Mouse (Mus musculus) thymus, postnatal 36 days (tissue): ENCODE measurements around the gene Snrpg.

ENCODE experiments used
- DNase-seq, 2 experiments: peaks; one replicate each; pipeline ENCODE4 v3.0.0; 2022; ENCODE audit warnings: mixed read lengths in 2 of 2

The Snrpg gene

DNA sequence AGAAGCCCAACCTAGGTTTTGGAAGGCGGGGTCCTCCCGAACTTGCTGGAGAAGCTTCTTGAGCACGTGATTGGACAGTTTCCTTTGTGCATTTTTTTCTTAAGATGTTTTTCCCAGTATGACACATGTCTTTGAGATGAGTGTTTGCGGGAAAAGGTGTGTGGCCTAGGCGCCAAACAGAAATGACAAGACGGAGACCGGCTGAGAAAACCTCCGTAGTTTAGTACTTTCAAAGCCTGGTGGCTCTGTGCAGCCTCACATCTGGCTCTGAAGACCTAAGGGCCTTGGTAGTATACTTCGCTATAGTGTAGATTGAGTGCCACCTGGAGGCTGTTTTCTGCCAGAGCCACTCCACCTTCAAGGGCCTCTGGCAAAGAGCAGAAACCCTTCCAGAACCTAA is 29.9 kb downstream of the Snrpg start:
- peak; percentile 78 to 81 for DNase-seq

DNA sequence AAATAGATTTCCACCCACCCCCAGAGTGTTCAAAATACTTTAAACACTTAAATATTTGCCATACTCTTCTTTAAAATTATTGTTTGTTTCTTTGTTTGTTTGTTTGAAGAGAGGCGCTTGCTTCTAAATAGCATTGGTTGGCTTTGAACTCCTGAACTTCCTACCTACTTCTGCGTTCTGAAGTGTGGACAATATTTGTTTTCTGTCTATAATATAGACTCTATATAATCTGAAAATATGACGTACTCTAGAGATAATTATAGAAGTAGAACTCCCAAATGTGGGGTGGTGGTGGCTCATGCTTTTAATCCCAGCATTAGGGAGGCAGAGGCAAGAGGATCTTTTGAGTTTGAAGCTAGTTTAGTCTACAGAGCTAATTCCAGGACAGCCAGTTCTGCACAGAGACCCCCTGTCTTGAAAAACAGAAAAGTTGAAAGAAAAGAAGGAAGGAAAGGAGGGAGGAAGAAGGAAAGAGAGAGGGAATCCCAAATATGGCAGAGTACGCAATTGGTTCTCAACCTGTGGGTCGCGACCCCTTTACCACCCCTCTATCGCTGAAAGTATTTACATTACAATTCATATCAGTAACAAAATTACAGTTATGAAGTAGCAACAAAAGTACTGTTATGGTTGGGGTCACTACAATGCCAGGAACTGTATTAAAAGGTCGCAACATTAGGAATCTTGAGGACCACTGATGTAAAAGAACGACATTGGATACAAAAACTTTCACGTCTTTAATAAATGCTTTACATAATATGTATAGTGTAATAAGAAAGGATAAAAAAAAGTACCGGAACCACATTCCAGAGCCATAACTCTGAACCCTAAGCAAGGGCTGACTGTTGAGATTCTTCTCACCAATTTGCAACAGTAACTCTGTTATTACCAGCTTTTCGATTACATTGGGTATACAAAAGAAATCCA is 31.8 kb downstream of the Snrpg start:
- no peak for DNase-seq

GRCm38 (mm10) chr6:86403728-86404099 is 32.6 kb downstream of the Snrpg start:
- peak in 1 of 2 experiments; percentile 82 for DNase-seq

DNA sequence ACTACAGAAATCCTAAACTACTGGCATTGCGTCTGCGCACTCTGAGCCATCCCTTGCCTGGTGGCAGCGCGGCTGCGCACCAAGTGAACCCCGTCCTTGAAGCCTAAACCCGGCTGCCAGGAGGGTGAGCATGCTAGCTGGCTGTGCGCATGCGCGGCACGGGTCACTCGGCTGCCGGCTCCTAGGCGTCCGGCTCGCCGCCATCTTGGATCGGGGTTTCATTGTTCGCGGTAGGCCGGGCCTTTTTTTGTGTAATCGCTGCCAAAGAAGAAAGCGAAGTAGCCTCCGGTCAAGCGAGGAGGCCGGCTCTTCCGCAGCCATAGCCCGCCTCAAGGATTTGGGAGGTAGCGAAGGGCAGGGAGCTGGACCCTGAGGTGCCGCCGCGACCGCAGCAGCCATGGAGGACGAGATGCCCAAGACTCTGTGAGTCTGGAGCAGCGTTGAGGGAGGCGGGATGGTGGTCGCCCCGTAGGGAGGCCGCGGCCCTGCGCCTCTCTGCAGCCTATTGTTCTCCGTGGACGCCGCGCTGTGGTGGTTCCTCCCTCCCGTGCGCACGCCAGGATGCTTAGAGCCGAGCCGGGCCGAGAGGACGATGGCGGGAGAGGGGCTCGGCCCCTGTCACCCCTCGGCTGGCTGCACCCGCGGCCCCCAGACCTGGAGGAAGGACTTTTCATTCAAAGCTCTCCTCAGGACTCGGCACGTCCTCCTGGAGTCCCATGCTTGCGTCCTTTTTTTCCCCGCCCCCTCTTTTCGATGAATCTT is 33.2 kb downstream of the Snrpg start, which contains the start of gene Tia1:
TSS of gene Tia1 (plus strand) at position 120 of the 762 bp plus-strand sequence.
- peak; percentile 94 to 98 for DNase-seq

GRCm38 (mm10) chr6:86404996-86405395 is 33.9 kb downstream of the Snrpg start:
- peak in 1 of 2 experiments; percentile 12 for DNase-seq

DNA sequence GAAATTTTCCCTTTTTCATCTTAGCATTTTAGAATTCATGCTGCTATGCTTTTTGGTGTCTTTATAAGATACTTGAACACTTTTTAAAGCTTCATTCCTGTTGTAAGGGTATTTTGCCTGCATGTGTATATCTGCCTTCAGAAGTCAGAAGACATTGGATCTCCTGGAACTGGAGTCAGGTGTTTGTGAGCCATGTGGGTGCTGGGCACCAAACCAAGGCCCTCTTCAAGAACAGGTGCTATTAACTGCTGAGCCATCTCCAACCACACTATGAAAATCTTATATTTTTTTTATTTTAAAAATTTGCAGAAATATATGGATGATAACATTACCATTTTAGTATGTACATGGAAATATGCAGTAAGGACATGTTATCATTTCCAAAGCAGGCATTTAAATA is 35.2 kb downstream of the Snrpg start:
- no peak for DNase-seq

DNA sequence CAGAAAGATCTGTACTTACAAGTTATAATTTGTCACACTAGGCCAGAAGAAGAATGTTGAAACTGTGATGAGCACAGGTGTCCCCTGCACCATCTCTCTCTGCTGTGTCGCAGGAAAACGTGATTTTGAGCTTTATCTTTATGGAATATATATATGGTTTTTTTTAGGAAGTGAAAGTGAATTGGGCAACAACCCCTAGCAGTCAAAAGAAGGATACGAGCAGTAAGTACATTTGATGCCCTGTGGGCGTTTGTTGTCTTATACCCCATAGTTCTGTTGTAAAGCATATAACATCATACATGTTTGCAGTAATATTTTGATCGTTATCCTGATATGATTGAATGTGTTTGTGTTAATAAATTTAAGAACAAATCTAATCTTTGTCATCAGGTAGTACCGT is 47.6 kb downstream of the Snrpg start:
- DNase-seq, result no peak

- no peak for DNase-seq
These were observed 48.1 kb downstream of the Snrpg start for GRCm38 (mm10) chr6:86419239-86419638.

DNA sequence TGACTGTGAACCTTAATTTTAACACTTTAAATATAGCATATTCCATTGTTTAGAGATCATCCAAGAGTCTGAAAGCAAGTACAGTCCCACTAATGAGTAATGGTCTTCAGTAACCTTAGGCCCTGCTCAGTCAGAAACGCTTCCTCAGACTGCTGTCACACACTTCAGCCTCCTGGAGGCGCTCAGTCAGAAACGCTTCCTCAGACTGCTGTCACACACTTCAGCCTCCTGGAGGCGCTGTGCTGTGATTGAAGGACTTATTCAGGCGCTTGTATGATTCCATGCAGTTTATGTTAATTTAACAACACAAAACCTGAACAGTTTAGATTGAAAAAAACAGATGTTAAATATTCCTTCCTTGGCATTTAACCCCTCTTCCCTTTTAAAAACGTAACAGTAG is 49.4 kb downstream of the Snrpg start:
- DNase-seq, result no peak

DNA sequence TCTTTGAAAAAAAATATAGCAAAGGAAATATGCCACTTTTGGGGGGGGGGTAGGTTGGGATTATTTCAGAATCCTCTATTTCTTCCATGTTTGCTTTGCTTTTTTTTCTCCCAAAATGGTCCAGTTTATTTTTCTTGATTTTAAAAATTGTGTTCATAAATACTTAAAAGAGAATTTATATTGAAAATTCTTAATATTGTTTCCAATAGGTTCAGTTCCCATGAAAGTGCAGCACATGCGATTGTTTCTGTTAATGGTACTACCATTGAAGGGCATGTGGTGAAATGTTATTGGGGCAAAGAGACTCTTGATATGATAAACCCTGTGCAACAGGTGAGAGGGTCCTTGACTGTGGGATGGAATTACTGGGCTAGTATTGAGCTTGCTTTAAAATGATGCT is 55.3 kb downstream of the Snrpg start, which contains the start of gene Gm44790:
TSS of gene Gm44790 (plus strand) at position 301 of the 400 bp plus-strand sequence.
- DNase-seq, result no peak
